Mouse (Mus musculus): Measurements from ENCODE around the gene Cgnl1.

DNA sequence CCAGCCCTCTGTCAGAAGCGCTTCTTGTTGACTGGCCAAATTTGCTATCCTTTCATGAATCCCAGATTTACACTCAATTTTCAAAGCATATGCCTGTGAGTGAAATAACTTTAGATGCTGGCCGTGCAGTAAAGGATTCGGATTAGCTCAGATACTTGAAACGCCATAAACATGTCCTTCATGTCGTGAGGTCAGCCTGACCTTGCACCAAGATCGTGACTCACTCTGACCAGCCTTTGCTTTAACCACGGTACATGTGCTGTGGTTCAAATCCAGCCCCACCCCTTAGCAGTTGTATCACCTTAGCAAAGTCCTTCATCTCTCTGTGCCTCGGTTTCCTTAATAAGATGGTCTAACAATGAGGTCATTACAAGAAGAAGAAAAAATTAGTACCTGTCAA lies 14.0 kb downstream of the Cgnl1 start:
- TF ChIP-seq CTCF (IDR thresholded peaks at IDR 0.05; ENCODE audit: borderline replicate concordance, insufficient read depth, low read depth, low read length): no peak
- TF ChIP-seq POLR2A (IDR thresholded peaks at IDR 0.05; ENCODE audit: borderline replicate concordance, insufficient read depth, low read length): no peak
